Mouse (Mus musculus) cerebral cortex, adult 2 months (tissue): ENCODE data around the gene Mn1.

ENCODE experiments used
- WGBS: fragments of 180-500 bp; shearing (Covaris S2); methylation state at CpG from one replicate; pipeline ENCODE4 v1.1.7; 2018; 5-methylcytosine and 5-hydroxymethylcytosine counted together

The Mn1 gene

GRCm38 (mm10) chr5:111431007-111431730 is 14.0 kb downstream of the Mn1 start:
- 46% methylated on average over 11 of the region's 11 CpGs for WGBS

- WGBS = 53% methylated on average over 5 of the region's 5 CpGs
Measured at GRCm38 (mm10) chr5:111432842-111433241, 15.7 kb downstream of the Mn1 start.

- 31% methylated on average over 16 of the region's 16 CpGs for WGBS
Measured at GRCm38 (mm10) chr5:111434342-111434842, 17.2 kb downstream of the Mn1 start.

GRCm38 (mm10) chr5:111436260-111436659 is 19.1 kb downstream of the Mn1 start:
- WGBS = 67% methylated on average over 7 of the region's 7 CpGs

- WGBS = 59% methylated on average over 7 of the region's 7 CpGs
Measured at GRCm38 (mm10) chr5:111437205-111437604, 20.0 kb downstream of the Mn1 start.

- WGBS = 74% methylated on average over 3 of the region's 3 CpGs
Measured at GRCm38 (mm10) chr5:111438336-111438735, 21.2 kb downstream of the Mn1 start.

- 86% methylated on average over 8 of the region's 8 CpGs for WGBS
Measured at GRCm38 (mm10) chr5:111438821-111439220, 21.7 kb downstream of the Mn1 start.

GRCm38 (mm10) chr5:111440264-111440663 is 23.1 kb downstream of the Mn1 start:
- 84% methylated on average over 4 of the region's 4 CpGs for WGBS

GRCm38 (mm10) chr5:111442151-111442871 is 25.1 kb downstream of the Mn1 start:
- 72% methylated on average over 11 of the region's 11 CpGs for WGBS

- WGBS = 86% methylated on average over 3 of the region's 3 CpGs
Measured at GRCm38 (mm10) chr5:111443636-111444035, 26.5 kb downstream of the Mn1 start.

GRCm38 (mm10) chr5:111444361-111444760 is 27.2 kb downstream of the Mn1 start:
- WGBS = 86% methylated on average over 4 of the region's 4 CpGs

- 69% methylated on average over 7 of the region's 7 CpGs for WGBS
Measured at GRCm38 (mm10) chr5:111446652-111447051, 29.5 kb downstream of the Mn1 start.

- 27% methylated on average over 8 of the region's 8 CpGs for WGBS
Measured at GRCm38 (mm10) chr5:111449700-111450099, 32.5 kb downstream of the Mn1 start.

- WGBS = 76% methylated on average over 5 of the region's 5 CpGs
Measured at GRCm38 (mm10) chr5:111454240-111454639, 37.1 kb downstream of the Mn1 start.

- WGBS = 92% methylated on average over 6 of the region's 6 CpGs
Measured at GRCm38 (mm10) chr5:111454876-111455275, 37.7 kb downstream of the Mn1 start.

GRCm38 (mm10) chr5:111458675-111459074 is 41.5 kb downstream of the Mn1 start:
- WGBS = 98% methylated on average over 6 of the region's 6 CpGs

GRCm38 (mm10) chr5:111465811-111466299 is 48.7 kb downstream of the Mn1 start:
- 48% methylated on average over 11 of the region's 11 CpGs for WGBS

GRCm38 (mm10) chr5:111466429-111466828 is 49.3 kb downstream of the Mn1 start:
- WGBS = 76% methylated on average over 9 of the region's 9 CpGs

GRCm38 (mm10) chr5:111467699-111468098 is 50.5 kb downstream of the Mn1 start:
- WGBS = 88% methylated on average over 5 of the region's 5 CpGs

GRCm38 (mm10) chr5:111469195-111469882 is 52.2 kb downstream of the Mn1 start:
- 85% methylated on average over 7 of the region's 7 CpGs for WGBS

GRCm38 (mm10) chr5:111470875-111471274 is 53.7 kb downstream of the Mn1 start:
- 89% methylated on average over 4 of the region's 4 CpGs for WGBS

GRCm38 (mm10) chr5:111473425-111473824 is 56.3 kb downstream of the Mn1 start:
- 43% methylated on average over 11 of the region's 11 CpGs for WGBS
